Mouse (Mus musculus): ENCODE measurements around the gene Ttyh3.
A peak's percentile ranks its signal among the peaks of the same experiment; 100 is the strongest.

The Ttyh3 gene

GRCm38 (mm10) chr5:140649881-140650414 lies 1.1 kb upstream of the Ttyh3 start:
- DNase-seq = no peak

GRCm38 (mm10) chr5:140649101-140649667 lies 353 bp upstream of the Ttyh3 start:
- peak; percentile 99 for DNase-seq

DNA sequence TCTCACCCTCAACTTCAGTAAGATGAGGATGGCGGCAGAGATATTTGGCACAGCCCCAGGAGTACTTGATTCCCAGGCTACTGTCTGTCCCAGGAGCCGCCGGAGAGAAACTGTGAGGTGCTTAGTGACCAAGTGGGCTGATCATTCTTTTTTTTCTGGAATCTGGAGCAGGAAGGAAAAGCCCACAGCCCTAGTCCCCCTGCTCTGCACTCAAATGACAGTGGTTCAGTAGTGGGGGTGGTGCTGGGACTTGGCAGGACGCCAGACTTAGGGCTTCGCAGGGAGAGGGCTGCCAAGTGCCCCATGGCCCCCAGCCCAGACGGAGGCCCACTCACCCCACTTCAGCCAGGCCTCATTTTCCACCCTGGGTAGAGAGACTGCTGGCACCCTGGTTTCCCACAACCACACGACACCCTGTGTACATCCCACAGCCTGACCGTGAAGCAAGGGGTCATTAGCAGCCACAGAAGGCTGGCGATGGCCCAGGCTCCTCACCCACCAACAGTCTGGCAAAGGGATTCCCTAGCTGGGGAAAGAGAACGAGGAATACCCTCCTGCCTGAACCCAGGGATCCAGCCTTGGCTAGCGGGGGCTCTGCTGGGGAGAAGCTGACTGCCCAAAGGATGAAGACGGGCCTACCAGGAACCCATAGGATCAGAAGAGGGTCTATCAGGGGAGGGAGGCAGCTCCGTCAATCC lies 861 bp downstream of the Ttyh3 start:
- DNase-seq = peak; percentile 64

DNA sequence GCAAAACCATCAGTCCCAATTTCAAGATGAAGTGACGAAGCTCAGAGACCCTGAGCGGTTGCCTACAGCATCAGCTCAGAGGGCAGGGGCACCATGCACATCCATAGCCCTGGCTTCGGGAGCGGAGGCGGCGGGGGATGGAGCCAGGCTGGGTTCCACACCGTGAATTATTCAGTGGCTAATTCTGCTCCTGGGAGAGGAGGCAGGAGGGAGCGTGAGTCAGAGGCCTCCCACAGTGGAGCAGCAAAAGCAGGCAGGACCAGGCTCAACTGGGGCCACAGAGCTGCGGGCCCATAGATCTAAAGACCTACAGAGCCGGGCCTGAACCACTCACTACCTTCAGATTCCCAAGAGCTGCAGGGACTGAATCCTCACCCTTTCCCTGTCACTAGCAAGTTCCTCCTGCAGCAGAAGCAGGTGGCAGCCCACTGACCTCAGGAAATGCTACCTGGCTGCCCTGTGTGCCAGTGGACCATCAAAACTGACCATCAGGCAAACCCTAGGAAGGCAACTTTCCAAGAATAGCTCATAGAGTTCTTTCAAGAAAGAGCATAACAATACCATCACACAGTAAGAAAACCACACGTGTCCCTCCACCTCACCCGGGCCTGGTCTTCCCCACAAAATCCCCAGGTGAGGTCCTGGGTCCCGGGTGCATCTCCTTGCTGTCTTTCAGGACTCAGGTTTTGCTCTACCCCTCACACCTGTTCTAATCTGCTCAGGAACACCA lies 1.6 kb downstream of the Ttyh3 start:
- no peak for DNase-seq

GRCm38 (mm10) chr5:140646171-140646570 lies 2.7 kb downstream of the Ttyh3 start:
- no peak for DNase-seq

GRCm38 (mm10) chr5:140645454-140645853 lies 3.4 kb downstream of the Ttyh3 start:
- DNase-seq = no peak

GRCm38 (mm10) chr5:140644702-140645201 lies 4.1 kb downstream of the Ttyh3 start:
- peak; percentile 68 for DNase-seq

DNA sequence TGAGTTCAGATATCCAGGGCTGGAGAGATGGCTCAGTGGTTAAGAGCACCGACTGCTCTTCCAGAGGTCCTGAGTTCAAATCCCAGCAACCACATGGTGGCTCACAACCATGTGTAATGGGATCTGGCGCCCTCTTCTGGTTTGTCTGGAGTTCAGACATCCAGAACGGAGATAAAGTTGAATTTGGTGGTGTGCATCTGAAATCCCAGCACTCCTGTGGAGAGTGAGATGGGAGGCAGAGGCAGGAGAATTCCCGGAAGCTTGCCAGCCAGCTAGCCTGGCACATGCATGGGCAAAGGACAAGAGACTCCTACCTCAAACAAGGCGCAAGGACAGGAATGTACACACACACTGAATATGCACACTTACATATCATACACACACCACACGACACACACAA lies 4.6 kb downstream of the Ttyh3 start:
- peak; percentile 47 for DNase-seq

GRCm38 (mm10) chr5:140642076-140642475 lies 6.8 kb downstream of the Ttyh3 start:
- DNase-seq = peak; percentile 37

DNA sequence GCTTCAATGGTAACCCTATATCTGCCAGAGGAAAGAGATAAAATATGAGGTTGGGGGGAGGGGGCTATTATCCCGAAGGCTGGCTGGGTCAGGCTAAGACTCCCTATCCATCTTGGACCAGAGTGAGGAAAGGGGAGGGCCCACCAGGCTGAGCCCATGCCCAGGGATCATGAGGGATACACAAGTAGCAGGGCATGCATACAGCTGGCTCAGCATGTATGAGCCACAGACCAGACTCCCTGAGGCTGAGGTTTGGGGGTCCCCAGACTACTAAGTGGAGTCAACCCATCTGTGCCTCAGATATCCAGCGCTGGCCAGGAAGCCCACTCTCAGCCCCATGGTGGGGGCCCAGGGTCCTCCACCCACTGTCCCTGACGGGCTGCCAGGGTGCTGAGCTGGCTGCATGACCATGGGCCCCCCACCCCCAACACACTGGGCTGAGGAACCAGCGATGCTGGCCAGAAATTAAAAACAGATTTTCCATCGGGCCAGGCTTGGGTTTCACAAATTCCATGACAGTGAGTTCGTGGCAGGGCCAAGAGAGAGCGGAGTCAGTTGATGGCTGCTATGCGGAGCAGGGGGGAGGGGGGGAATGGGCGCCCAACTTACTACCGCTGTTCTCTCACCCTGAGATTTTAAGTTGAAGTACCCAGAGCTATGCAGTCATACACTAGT lies 7.4 kb downstream of the Ttyh3 start:
- peak; percentile 36 for DNase-seq

DNA sequence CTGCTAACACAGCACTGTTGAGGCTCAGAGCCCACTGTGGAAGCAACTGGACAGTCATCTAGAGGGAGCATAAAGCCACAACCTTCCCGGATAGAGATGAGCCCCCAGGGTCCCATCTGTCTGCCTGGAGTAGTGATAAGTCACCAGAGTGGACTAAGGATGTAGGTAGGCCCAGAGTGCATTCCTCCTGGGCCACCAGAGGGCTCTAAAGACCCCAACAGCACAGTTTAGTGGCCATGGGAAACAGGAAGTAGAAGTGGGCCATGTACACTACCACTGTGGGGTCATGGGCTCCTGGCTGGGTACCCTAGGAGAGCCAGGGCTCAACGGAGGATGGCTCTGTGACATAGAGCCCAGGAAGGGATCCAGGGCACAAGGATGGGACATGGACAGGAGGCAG lies 8.0 kb downstream of the Ttyh3 start:
- no peak for DNase-seq

- DNase-seq = peak; percentile 50
These were observed 9.0 kb downstream of the Ttyh3 start for GRCm38 (mm10) chr5:140639871-140640270.

DNA sequence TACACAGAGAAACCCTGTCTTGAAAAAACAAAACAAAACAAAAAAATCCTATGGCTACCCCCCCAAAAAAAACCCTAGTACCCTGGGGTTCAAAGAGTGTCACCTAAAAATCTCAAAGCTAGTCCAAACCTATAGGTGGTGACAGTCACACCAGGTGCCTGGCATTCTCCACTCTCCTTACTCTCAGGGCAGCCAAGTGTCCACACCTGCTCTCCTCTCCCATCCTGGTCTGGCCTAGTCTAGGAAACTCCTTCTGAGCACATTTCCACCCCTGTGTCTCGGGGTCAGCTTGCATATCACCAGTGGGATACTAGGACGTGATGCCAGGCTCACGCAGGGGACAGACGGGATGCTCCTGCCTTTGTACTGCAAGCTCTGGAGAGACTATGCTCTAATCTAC lies 9.5 kb downstream of the Ttyh3 start:
- no peak for DNase-seq

DNA sequence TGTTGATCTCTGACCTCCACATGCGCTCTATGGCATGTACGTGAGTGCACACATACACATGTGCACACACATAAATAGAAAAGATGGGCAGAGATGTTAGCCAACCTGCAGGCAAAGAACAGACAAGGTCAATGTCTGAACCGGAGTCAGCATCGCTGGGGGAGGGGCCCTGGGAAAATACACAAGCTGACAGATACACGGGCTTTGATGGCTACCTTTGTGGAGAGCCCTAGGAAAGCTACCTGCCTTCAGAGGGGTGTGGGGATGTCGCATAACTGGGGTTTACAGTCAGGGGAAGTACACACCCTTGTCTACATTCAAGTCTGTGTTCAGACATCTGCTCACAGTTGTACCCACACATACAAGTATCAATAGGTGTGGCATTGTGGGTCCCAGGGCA lies 10.3 kb downstream of the Ttyh3 start:
- DNase-seq = no peak

GRCm38 (mm10) chr5:140637989-140638388 lies 10.8 kb downstream of the Ttyh3 start:
- no peak for DNase-seq

GRCm38 (mm10) chr5:140637058-140637410 lies 11.8 kb downstream of the Ttyh3 start:
- no peak for DNase-seq

GRCm38 (mm10) chr5:140636316-140637057 lies 12.3 kb downstream of the Ttyh3 start:
- no peak for DNase-seq

DNA sequence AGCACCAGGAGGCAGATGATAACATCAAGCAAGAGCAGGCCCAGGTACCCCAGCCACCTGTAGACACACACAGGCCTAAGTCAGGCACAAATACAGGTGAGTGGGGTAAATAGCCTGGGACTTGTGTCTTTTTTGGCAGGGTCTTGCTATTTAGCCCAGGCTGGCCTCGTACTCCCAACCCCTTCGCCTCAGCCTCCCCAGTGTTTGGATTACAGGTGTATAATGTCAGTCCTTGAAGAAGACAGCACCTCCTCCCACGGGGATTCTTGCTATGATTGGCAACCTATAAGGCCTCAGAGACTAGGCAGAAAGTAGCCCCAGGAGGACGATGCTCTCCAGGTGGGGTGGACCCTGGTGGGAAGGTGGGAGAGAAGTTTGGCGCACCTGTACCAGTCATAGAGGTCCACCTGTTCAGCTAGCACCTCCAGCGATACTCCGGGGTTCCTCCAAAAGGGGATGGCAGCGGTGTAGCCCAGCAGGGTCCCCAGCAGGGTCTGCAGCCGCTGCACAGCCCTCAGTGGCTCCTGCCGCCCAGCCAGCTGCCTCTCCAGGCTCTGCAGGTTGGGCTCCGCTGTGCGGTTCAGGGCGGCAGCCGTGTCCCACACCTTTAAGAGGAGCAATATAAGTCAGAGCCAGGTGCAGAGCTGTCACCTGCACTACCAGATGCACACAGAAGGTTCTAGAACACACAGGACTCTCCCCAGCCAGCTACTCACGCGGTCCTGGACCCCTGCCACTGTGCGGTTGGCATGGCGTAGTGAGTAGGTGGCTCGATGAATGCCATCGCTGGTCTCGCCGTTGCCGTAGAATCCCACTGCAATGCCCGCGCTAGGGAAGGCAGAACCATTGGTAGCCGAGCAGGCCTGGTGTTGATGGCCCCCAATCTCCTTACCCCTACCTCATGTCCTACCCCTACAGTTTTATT lies 13.8 kb downstream of the Ttyh3 start:
- no peak for DNase-seq

DNA sequence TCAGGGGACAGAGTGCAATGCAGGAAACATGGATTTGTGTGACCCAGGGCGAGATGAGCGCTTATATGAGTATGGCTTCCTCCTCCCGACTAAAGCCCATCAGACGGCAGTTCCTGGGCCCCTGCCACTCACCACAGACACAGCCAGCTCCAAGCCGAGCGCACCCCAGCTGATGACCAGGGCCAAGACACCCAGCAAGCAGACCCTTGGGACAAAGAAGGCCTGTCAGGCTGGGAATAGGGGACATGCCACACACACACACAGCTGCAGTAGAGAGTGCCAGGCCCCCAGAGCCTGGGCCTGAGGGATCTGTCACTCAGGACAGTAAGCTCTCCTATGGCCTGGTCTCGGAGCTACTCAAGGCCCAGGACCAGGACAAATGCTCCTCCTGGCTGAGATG lies 15.4 kb downstream of the Ttyh3 start:
- DNase-seq = no peak

DNA sequence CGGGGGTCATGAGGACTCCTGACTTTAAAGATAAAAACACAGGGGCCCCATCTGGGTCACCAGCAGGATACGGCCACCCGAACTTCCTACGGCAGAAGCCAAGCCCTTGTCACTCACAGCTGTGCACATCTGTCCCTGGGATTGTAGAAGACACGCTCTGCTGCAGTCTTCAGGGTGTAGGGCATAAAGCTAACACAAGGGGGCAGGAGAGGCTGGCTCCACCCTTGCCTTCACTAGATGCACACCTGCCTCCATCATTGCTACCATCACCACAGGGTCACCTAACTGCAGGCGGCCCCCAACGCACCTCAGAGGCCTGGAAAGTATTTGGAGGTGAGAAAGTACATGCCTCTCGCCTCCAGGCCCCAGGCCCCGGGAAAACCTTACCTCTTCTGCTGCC lies 19.8 kb downstream of the Ttyh3 start:
- no peak for DNase-seq

DNA sequence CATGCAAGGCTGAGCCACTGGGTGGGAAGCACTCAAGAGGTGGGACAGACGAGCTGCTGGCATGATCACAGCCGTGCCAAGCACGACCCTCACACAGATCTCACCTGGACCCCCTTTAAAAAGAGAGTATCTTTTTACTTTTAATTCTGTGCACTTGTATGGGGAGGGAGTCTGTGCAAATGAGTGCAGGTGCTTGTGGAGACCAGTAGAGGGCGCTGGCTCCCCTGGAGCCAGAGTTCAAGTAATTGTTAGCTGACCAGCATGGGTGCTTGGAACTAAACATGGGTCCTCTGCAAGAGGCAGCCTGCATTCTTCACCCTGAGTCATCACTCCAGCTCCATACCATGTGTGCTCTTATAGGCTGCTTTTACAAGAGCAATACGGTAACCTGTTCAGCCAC lies 21.3 kb downstream of the Ttyh3 start:
- DNase-seq = no peak

All from lung, postnatal 14 days (tissue).